Mouse (Mus musculus) ES-E14 (cell line): ENCODE measurements at regions not wholly inside any gene's neighbourhood (a gene's known extent, or its start where the extent isn't known, plus 50 kb on each side); places are given as distances from the start of the nearest gene placed in this dataset.

Experiments used
- MAFK ChIP-seq: IDR thresholded peaks from 2 replicates; pipeline ENCODE4 v1.6.1; 2014; ENCODE audit warnings: mild to moderate bottlenecking, low read depth, low read length, inconsistent platforms; ENCODE audit not compliant: insufficient read depth
- ZC3H11A ChIP-seq: IDR thresholded peaks from 2 replicates; pipeline ENCODE4 v1.6.1; 2012; ENCODE audit warnings: low read depth, mild to moderate bottlenecking, inconsistent platforms, low read length, borderline replicate concordance

DNA sequence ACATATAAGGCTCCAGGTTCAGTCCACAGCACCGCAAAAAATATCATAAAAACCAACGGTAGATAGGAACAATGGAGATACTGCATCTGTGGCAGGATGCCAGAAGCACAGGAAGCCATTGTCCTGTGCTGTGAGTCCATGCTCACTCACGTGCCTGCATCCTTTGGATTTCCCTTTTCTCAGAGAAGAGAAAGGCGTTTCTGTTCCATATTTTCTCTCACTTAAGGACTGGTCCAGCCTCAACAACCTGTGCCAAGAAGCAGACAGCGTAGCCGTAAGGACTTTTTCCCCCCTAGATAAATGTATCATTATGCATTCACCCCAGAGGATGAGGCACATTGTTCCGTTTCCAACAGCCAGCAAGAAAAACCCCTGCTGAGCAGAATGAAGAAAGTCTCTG lies 360.0 kb upstream of the Jarid2 start:
- TF ChIP-seq MAFK = no peak
- no peak for TF ChIP-seq ZC3H11A
